Mouse (Mus musculus) thymus, adult 2 months (tissue): ENCODE measurements around the gene Brdt.

ENCODE experiments used
- CTCF ChIP-seq: fragments of 200-500 bp; IDR thresholded peaks from 2 replicates; pipeline ENCODE4 v1.5.1; 2012; ENCODE audit warnings: mild to moderate bottlenecking, control low read depth, low read length, moderate library complexity, borderline replicate concordance; ENCODE audit not compliant: control insufficient read depth, poor library complexity, insufficient read depth; ENCODE audit errors: extremely low read depth
- POLR2A ChIP-seq: fragments of 200-500 bp; IDR thresholded peaks from 2 replicates; pipeline ENCODE4 v1.6.1; 2012; ENCODE audit warnings: mild to moderate bottlenecking, low read length, control low read depth, moderate library complexity; ENCODE audit not compliant: control insufficient read depth, poor library complexity, insufficient read depth; ENCODE audit errors: extremely low read depth

GRCm38 (mm10) chr5:107387788-107388187, 56.8 kb downstream of the Brdt start:
- TF ChIP-seq CTCF: no peak
- no peak for TF ChIP-seq POLR2A
